Comparison of ENCODE assay signal across 14 mouse cellular contexts in genomic region chr8:110454466-110454865, GRCm38 (mm10).
"Had no signal": no experiment of that assay in that cellular context is flagged by ENCODE, and none has a peak within 500 bp of the region (broad histone marks: within the 10 kb centered on the region; RNA-seq: fewer than 3 reads in every experiment).

No protein-coding gene starts in this region.

- H3K9me3 ChIP-seq: intestine, embryonic 15.5 days; limb, embryonic 15.5 days; liver, embryonic 12.5 days; midbrain, embryonic 15.5 days; neural tube, embryonic 13.5 days; stomach, embryonic 15.5 days had no signal

- H3K27me3 ChIP-seq: intestine, embryonic 15.5 days; limb, embryonic 15.5 days; liver, embryonic 12.5 days; midbrain, embryonic 15.5 days; neural tube, embryonic 13.5 days; stomach, embryonic 15.5 days had no signal

- H3K4me1 ChIP-seq: intestine, embryonic 15.5 days; limb, embryonic 15.5 days; liver, embryonic 12.5 days; midbrain, embryonic 15.5 days; neural tube, embryonic 13.5 days; stomach, embryonic 15.5 days had no signal

- H3K4me2 ChIP-seq: intestine, embryonic 15.5 days; limb, embryonic 15.5 days; liver, embryonic 12.5 days; lung, embryonic 14.5 days; midbrain, embryonic 11.5 days; midbrain, embryonic 15.5 days; neural tube, embryonic 13.5 days; stomach, embryonic 15.5 days had no signal

- H3K4me3 ChIP-seq: intestine, embryonic 15.5 days; layer of hippocampus, adult 2 months; limb, embryonic 15.5 days; liver, embryonic 12.5 days; midbrain, embryonic 15.5 days; neural tube, embryonic 13.5 days; stomach, embryonic 15.5 days had no signal

- H3K9ac ChIP-seq: intestine, embryonic 15.5 days; limb, embryonic 15.5 days; liver, embryonic 12.5 days; lung, embryonic 14.5 days; midbrain, embryonic 15.5 days; neural tube, embryonic 13.5 days; stomach, embryonic 15.5 days had no signal

- DNase-seq: lung, embryonic 14.5 days; lung, postnatal 10 days; lung, postnatal 4 days; retina, postnatal 1 day; thymus, adult 2 months; thymus, postnatal 25 days had no signal

- H3K27ac ChIP-seq: intestine, embryonic 15.5 days; limb, embryonic 15.5 days; liver, embryonic 12.5 days; midbrain, embryonic 15.5 days; neural tube, embryonic 13.5 days; stomach, embryonic 15.5 days had no signal

- H3K36me3 ChIP-seq: intestine, embryonic 15.5 days; limb, embryonic 15.5 days; liver, embryonic 12.5 days; midbrain, embryonic 15.5 days; neural tube, embryonic 13.5 days; stomach, embryonic 15.5 days had no signal

- ATAC-seq: intestine, embryonic 15.5 days; liver, embryonic 12.5 days; midbrain, embryonic 15.5 days had no signal
